Mouse (Mus musculus): Measurements from ENCODE around the gene Acot7.

DNA sequence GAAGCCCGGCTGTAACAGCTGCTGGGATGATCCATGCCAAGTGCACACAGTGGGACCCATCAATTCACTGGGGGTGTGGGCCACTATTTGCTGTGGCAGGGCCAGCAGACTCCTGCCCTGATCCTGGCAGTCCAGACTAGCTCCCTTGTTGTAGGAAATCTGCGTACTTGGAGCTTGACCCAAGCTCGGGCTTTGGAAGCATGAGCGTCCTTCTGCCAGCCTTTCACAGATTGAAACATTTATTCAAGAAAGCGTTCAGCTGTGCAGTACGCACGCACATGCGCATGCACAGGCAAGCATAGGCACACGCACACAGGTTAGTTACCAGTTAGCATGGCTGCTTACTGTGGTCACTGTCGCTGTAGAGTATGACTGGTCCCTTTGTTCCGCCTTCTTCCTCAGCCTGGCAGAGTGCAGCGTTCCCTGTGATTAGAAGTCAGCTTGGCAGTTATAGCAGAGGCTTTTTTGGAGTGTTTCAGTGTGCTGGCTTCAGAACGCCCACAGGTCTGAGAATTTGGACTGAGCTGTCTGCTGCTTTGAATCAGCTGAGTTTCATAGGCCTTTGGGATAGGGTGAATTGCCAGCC, 49.1 kb downstream of the Acot7 start:
- no peak for TF ChIP-seq CTCF (IDR thresholded peaks at IDR 0.05; ENCODE audit: low read depth)
- no peak for TF ChIP-seq EP300 (IDR thresholded peaks at IDR 0.05; ENCODE audit: low read depth)
